Comparison of ENCODE assay signal across 13 mouse cellular contexts in the genomic region with DNA sequence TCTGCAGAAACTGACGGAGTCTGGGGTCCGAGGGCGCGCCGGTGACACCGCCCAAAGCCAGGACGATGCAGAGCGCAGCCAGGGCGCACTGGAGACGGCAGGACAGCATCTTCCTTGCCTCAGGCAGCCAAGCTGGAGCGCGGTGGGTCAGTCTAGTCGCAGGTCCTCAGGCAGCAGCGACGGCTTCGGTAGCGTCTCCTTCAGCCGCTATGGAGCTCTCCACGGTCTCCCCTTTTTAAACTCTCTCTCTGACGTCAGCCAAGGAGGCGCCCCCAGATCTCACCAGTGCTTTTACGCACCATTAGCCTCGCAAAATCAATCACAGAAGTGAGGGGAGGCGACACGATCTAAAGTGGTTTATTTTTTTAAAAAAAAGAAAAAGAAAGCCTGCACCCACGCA. TPM values are rescaled to one million over a fixed set of nuclear protein-coding genes. Genes with fewer than 3 reads are reported as not detected.
A peak's percentile ranks its signal among the peaks of the same experiment; 100 is the strongest.
DNase-seq lines count a peak whose midpoint lies in the region; ATAC-seq and TF ChIP-seq lines count a peak whose summit lies in the region.
"Had no signal": no experiment of that assay in that cellular context is flagged by ENCODE, and none has a peak within 500 bp of the region (broad histone marks: within the 10 kb centered on the region; RNA-seq: fewer than 3 reads in every experiment).

A gene (minus strand): TSS at position 323 of the 400 bp plus-strand sequence.

- TF ChIP-seq EP300 in heart, adult 2 months (IDR thresholded peaks at IDR 0.05; ENCODE audit: insufficient read depth, low read depth, low read length): no peak

- no peak for DNase-seq in forebrain, embryonic 10.5 days (ENCODE audit: extremely low spot score, low spot score)
- DNase-seq in forebrain, embryonic 11.5 days (ENCODE audit: low spot score): no peak
- DNase-seq in heart, adult 2 months: no peak
- no peak for DNase-seq in natural killer cell, adult 2 months (ENCODE audit: low spot score in 2 of 2)
- DNase-seq in urinary bladder, postnatal 25 days (ENCODE audit: low spot score): no peak
- DNase-seq: kidney, postnatal 25 days had no signal

- no peak for ATAC-seq in forebrain, embryonic 11.5 days (replicated peaks; ENCODE audit: low FRiP score)
- ATAC-seq in embryonic facial prominence, embryonic 12.5 days (ENCODE audit: insufficient number of reproducible peaks, insufficient read depth, low FRiP score, low TSS enrichment): no peak
- ATAC-seq in intestine, postnatal 0 days: no peak
- ATAC-seq in midbrain, embryonic 15.5 days (replicated peaks): peak; percentile 68

- no peaks in the 10 kb centered on the region for H3K36me3 ChIP-seq in forebrain, embryonic 10.5 days (replicated peaks)
- no peaks in the 10 kb centered on the region for H3K36me3 ChIP-seq in forebrain, embryonic 11.5 days (ENCODE audit: control insufficient read depth, insufficient read depth, low read length)
- no peaks in the 10 kb centered on the region for H3K36me3 ChIP-seq in embryonic facial prominence, embryonic 12.5 days
- no peaks in the 10 kb centered on the region for H3K36me3 ChIP-seq in intestine, postnatal 0 days (ENCODE audit: control insufficient read depth, insufficient read depth)
- no peaks in the 10 kb centered on the region for H3K36me3 ChIP-seq in midbrain, embryonic 15.5 days (replicated peaks)
- H3K36me3 ChIP-seq in heart, adult 2 months (ENCODE audit: control insufficient read depth, insufficient read depth, low read length): no peaks in the 10 kb centered on the region

- no peak for TF ChIP-seq POLR2A in heart, adult 2 months (IDR thresholded peaks at IDR 0.05; ENCODE audit: insufficient read depth, low read depth, low read length)

- H3K27me3 ChIP-seq in forebrain, embryonic 10.5 days (ENCODE audit: poor library complexity, severe bottlenecking): peaks cover 36% of the 10 kb centered on the region
- peaks cover 14% of the 10 kb centered on the region for H3K27me3 ChIP-seq in forebrain, embryonic 11.5 days (ENCODE audit: control insufficient read depth, insufficient read depth, low read length)
- peaks cover 35% of the 10 kb centered on the region for H3K27me3 ChIP-seq in embryonic facial prominence, embryonic 12.5 days
- H3K27me3 ChIP-seq in intestine, postnatal 0 days (replicated peaks; ENCODE audit: control insufficient read depth, insufficient read depth, low read length): peaks cover 13% of the 10 kb centered on the region; the same call in 1 of the 2 replicates
- H3K27me3 ChIP-seq in midbrain, embryonic 15.5 days (replicated peaks): peaks cover 27% of the 10 kb centered on the region
- peaks cover 2% of the 10 kb centered on the region; the same call in 1 of the 2 replicates for H3K27me3 ChIP-seq in heart, adult 2 months (ENCODE audit: control insufficient read depth, insufficient read depth, low read length)

- no peak within 1 kb of the TSS for H3K4me2 ChIP-seq in forebrain, embryonic 11.5 days (ENCODE audit: low read depth, low read length, severe bottlenecking)
- H3K4me2 ChIP-seq in embryonic facial prominence, embryonic 12.5 days (replicated peaks): peak within 1 kb of the TSS; percentile 16; the same call in 1 of the 2 replicates
- no peak within 1 kb of the TSS for H3K4me2 ChIP-seq in intestine, postnatal 0 days (replicated peaks; ENCODE audit: low read depth)
- peak within 1 kb of the TSS; percentile 55 for H3K4me2 ChIP-seq in midbrain, embryonic 15.5 days
- H3K4me2 ChIP-seq: heart, embryonic 11.5 days had no signal

- H3K9ac ChIP-seq in forebrain, embryonic 11.5 days (ENCODE audit: low read length): no peak within 1 kb of the TSS
- H3K9ac ChIP-seq in embryonic facial prominence, embryonic 12.5 days: no peak within 1 kb of the TSS
- H3K9ac ChIP-seq in intestine, postnatal 0 days (ENCODE audit: low read depth, low read length): no peak within 1 kb of the TSS
- peak within 1 kb of the TSS; percentile 14; the same call in 1 of the 2 replicates for H3K9ac ChIP-seq in midbrain, embryonic 15.5 days
- no peak within 1 kb of the TSS for H3K9ac ChIP-seq in heart, adult 2 months (ENCODE audit: low read depth, low read length)

- no peak for TF ChIP-seq CTCF in intestine, postnatal 0 days (IDR thresholded peaks at IDR 0.05; ENCODE audit: low read depth)
- no peak for TF ChIP-seq CTCF in heart, adult 2 months (IDR thresholded peaks at IDR 0.05)

- H3K27ac ChIP-seq in forebrain, embryonic 10.5 days: no peak within 1 kb of the TSS
- H3K27ac ChIP-seq in forebrain, embryonic 11.5 days (ENCODE audit: low read depth, low read length): no peak within 1 kb of the TSS
- H3K27ac ChIP-seq in embryonic facial prominence, embryonic 12.5 days: no peak within 1 kb of the TSS
- H3K27ac ChIP-seq in intestine, postnatal 0 days (ENCODE audit: low read depth, low read length): no peak within 1 kb of the TSS
- no peak within 1 kb of the TSS for H3K27ac ChIP-seq in midbrain, embryonic 15.5 days
- no peak within 1 kb of the TSS for H3K27ac ChIP-seq in heart, adult 2 months

- peaks cover 7% of the 10 kb centered on the region; the same call in 1 of the 2 replicates for H3K4me1 ChIP-seq in forebrain, embryonic 10.5 days
- H3K4me1 ChIP-seq in forebrain, embryonic 11.5 days (replicated peaks; ENCODE audit: control insufficient read depth, insufficient read depth, low read length): no peaks in the 10 kb centered on the region
- peaks cover 4% of the 10 kb centered on the region; the same call in 1 of the 2 replicates for H3K4me1 ChIP-seq in embryonic facial prominence, embryonic 12.5 days
- no peaks in the 10 kb centered on the region for H3K4me1 ChIP-seq in intestine, postnatal 0 days (replicated peaks; ENCODE audit: control insufficient read depth, insufficient read depth, low read length)
- peaks cover 12% of the 10 kb centered on the region for H3K4me1 ChIP-seq in midbrain, embryonic 15.5 days
- no peaks in the 10 kb centered on the region for H3K4me1 ChIP-seq in heart, adult 2 months (ENCODE audit: control insufficient read depth, insufficient read depth, low read length)

- intact Hi-C loops in heart, adult 2 months (cut with DNase I): no loop called here

- no peaks in the 10 kb centered on the region for H3K9me3 ChIP-seq in forebrain, embryonic 10.5 days
- H3K9me3 ChIP-seq in forebrain, embryonic 11.5 days (ENCODE audit: control insufficient read depth, low read length): no peaks in the 10 kb centered on the region
- H3K9me3 ChIP-seq in embryonic facial prominence, embryonic 12.5 days: no peaks in the 10 kb centered on the region
- H3K9me3 ChIP-seq in intestine, postnatal 0 days (ENCODE audit: control insufficient read depth): no peaks in the 10 kb centered on the region
- no peaks in the 10 kb centered on the region for H3K9me3 ChIP-seq in midbrain, embryonic 15.5 days

- no peaks in the 10 kb centered on the region for H3K79me2 ChIP-seq in heart, adult 2 months (replicated peaks; ENCODE audit: control insufficient read depth, insufficient read depth, low read length)

- H3K4me3 ChIP-seq in forebrain, embryonic 10.5 days: peak within 1 kb of the TSS; percentile 20; the same call in 1 of the 2 replicates
- H3K4me3 ChIP-seq in forebrain, embryonic 11.5 days (ENCODE audit: low read depth, low read length): no peak within 1 kb of the TSS
- H3K4me3 ChIP-seq in embryonic facial prominence, embryonic 12.5 days: no peak within 1 kb of the TSS
- no peak within 1 kb of the TSS for H3K4me3 ChIP-seq in intestine, postnatal 0 days (ENCODE audit: low read depth, low read length)
- peak within 1 kb of the TSS; percentile 38 for H3K4me3 ChIP-seq in midbrain, embryonic 15.5 days
- H3K4me3 ChIP-seq in heart, adult 2 months: no peak within 1 kb of the TSS

- WGBS in forebrain, embryonic 10.5 days: 6% methylated on average over 26 of the region's 26 CpGs
- whole genome bisulfite sequencing in forebrain, embryonic 11.5 days: 6% methylated on average over 26 of the region's 26 CpGs
- WGBS in embryonic facial prominence, embryonic 12.5 days: 7% methylated on average over 26 of the region's 26 CpGs
- WGBS in intestine, postnatal 0 days: 7% methylated on average over 26 of the region's 26 CpGs
- WGBS in midbrain, embryonic 15.5 days: 5% methylated on average over 26 of the region's 26 CpGs
- WGBS in heart, adult 2 months: 10% methylated on average over 26 of the region's 26 CpGs

RNA-seq across cellular contexts. Expression of the gene that starts here (rescaled TPM):
- polyA plus RNA-seq in forebrain, embryonic 10.5 days (2016; fragmentation: Nextera tagmentation; extraction: Ambion mirVana): 0.68 and 0.95 TPM in 2 replicates
- 5.7 and 9.4 TPM in 2 replicates for polyA plus RNA-seq in forebrain, embryonic 11.5 days (2014; fragmentation: Nextera tagmentation; extraction: Ambion mirVana)
- polyA plus RNA-seq in embryonic facial prominence, embryonic 12.5 days (2016; fragmentation: Nextera tagmentation; extraction: Ambion mirVana): 9.4 and 9.7 TPM in 2 replicates
- polyA plus RNA-seq in intestine, postnatal 0 days (2015; fragmentation: Nextera tagmentation; extraction: Ambion mirVana): 71.7 and 74.5 TPM in 2 replicates
- 271 and 284 TPM in 2 replicates for polyA plus RNA-seq in midbrain, embryonic 15.5 days (2015; fragmentation: Nextera tagmentation; extraction: Ambion mirVana)
- not detected for total RNA-seq in heart, adult 2 months (2021)
- not detected in 2 replicates for polyA plus RNA-seq in heart, adult 2 months (2012; rRNA removed)
- total RNA-seq: megakaryocyte-erythroid progenitor cell, adult 5-6 weeks had no signal
- polyA plus RNA-seq: C2C12; spleen, adult 2 months had no signal

Comparison
In these comparisons a context has a peak if more than half of its experiments do, and no peak if none do; other contexts are left out.
1. H3K4me3 ChIP-seq: peak in forebrain, embryonic 10.5 days (single experiment) and midbrain, embryonic 15.5 days (single experiment); none in forebrain, embryonic 11.5 days (single experiment), embryonic facial prominence, embryonic 12.5 days (single experiment), intestine, postnatal 0 days (single experiment) and heart, adult 2 months (single experiment).
2. H3K4me2 ChIP-seq: peak in embryonic facial prominence, embryonic 12.5 days (single experiment) and midbrain, embryonic 15.5 days (single experiment); none in forebrain, embryonic 11.5 days (single experiment) and intestine, postnatal 0 days (single experiment).